Mouse (Mus musculus) CH12.LX (cell line): ENCODE measurements around the gene Tmem39b. TPM values are rescaled to one million over a fixed set of nuclear protein-coding genes. Genes with fewer than 3 reads are reported as not detected.
A peak's percentile ranks its signal among the peaks of the same experiment; 100 is the strongest.

ENCODE experiments used
- DNase-seq: peaks from one replicate; pipeline ENCODE4 v3.0.0-alpha.2; 2013; ENCODE audit errors: extremely low read depth
- H3K27ac ChIP-seq: 2 replicates; pipeline ENCODE4 v1.5.1; 2012; ENCODE audit warnings: low read depth, mild to moderate bottlenecking, control low read depth, moderate library complexity; ENCODE audit not compliant: insufficient read depth
- H3K27me3 ChIP-seq: replicated peaks from 2 replicates; pipeline ENCODE3; 2012; ENCODE audit warnings: inconsistent platforms
- H3K36me3 ChIP-seq, 2 experiments: replicated peaks in 1 of 2; 2 replicates each; pipeline versions ENCODE3 to v1.6.1; 2012; ENCODE audit warnings: inconsistent platforms in 1 of 2, low read length in 1 of 2, mild to moderate bottlenecking in 1 of 2, mixed read lengths in 1 of 2, moderate library complexity in 1 of 2; ENCODE audit not compliant: control insufficient read depth in 1 of 2, insufficient read depth in 1 of 2
- H3K4me1 ChIP-seq, 2 experiments: 2 replicates each; pipeline ENCODE4 v1.6.1; 2012; ENCODE audit warnings: inconsistent platforms in 1 of 2, moderate library complexity in 1 of 2; ENCODE audit not compliant: insufficient read depth in 2 of 2, control insufficient read depth in 1 of 2
- H3K4me2 ChIP-seq: 2 replicates; pipeline ENCODE4 v1.6.1; 2012; ENCODE audit warnings: low read depth, mild to moderate bottlenecking, control low read depth; ENCODE audit not compliant: poor library complexity, insufficient read depth, severe bottlenecking
- H3K4me3 ChIP-seq, 3 experiments: fragments of 150-350 bp in 1 of 3; sonication (generic) in 1 of 3; replicated peaks in 1 of 3; 2 replicates each; pipeline versions ENCODE3 to v1.5.1; 2011 to 2012; ENCODE audit warnings: low read depth in 2 of 3, low read length in 2 of 3, mild to moderate bottlenecking in 2 of 3, moderate library complexity in 2 of 3, control low read depth in 1 of 3, improper control_type of control experiment in 1 of 3, inconsistent platforms in 1 of 3, mixed read lengths in 1 of 3; ENCODE audit not compliant: poor library complexity in 1 of 3
- H3K79me2 ChIP-seq: replicated peaks from 2 replicates; pipeline ENCODE4 v1.6.1; 2012; ENCODE audit warnings: mild to moderate bottlenecking, moderate library complexity; ENCODE audit not compliant: control insufficient read depth, poor library complexity, insufficient read depth, severe bottlenecking; ENCODE audit errors: extremely low read depth
- H3K9ac ChIP-seq: 2 replicates; pipeline ENCODE4 v1.6.1; 2012; ENCODE audit warnings: low read depth, mild to moderate bottlenecking, control low read depth, moderate library complexity; ENCODE audit not compliant: insufficient read depth
- H3K9me3 ChIP-seq: replicated peaks from 2 replicates; pipeline ENCODE3; 2012; ENCODE audit warnings: low read length, inconsistent platforms, mixed read lengths
- BHLHE40 ChIP-seq: IDR thresholded peaks from 2 replicates; pipeline ENCODE4 v1.6.1; 2011; ENCODE audit warnings: mild to moderate bottlenecking, low read depth, low read length, improper control_type of control experiment
- CHD1 ChIP-seq: IDR thresholded peaks from 2 replicates; pipeline ENCODE4 v1.6.1; 2012; ENCODE audit warnings: low read depth, low read length, improper control_type of control experiment, inconsistent platforms
- CHD2 ChIP-seq: IDR thresholded peaks from 2 replicates; pipeline ENCODE4 v1.6.1; 2011; ENCODE audit warnings: low read length, improper control_type of control experiment
- CTCF ChIP-seq, 2 experiments: IDR thresholded peaks in 1 of 2; conservative IDR thresholded peaks in 1 of 2; 2 replicates each; pipeline ENCODE4 v1.5.1; 2011 to 2012; ENCODE audit warnings: low read depth in 2 of 2, low read length in 2 of 2, improper control_type of control experiment in 1 of 2, inconsistent platforms in 1 of 2, mild to moderate bottlenecking in 1 of 2, moderate library complexity in 1 of 2
- E2F4 ChIP-seq: IDR thresholded peaks from 2 replicates; pipeline ENCODE4 v1.6.1; 2011; ENCODE audit warnings: low read depth, low read length, improper control_type of control experiment; ENCODE audit not compliant: insufficient replicate concordance
- ELF1 ChIP-seq: IDR thresholded peaks from 2 replicates; pipeline ENCODE4 v1.6.1; 2014; ENCODE audit warnings: low read depth, mild to moderate bottlenecking, inconsistent platforms, low read length, improper control_type of control experiment
- EP300 ChIP-seq: IDR thresholded peaks from 2 replicates; pipeline ENCODE4 v1.6.1; 2011; ENCODE audit warnings: low read length, improper control_type of control experiment
- ETS1 ChIP-seq: conservative IDR thresholded peaks from 2 replicates; pipeline ENCODE4 v1.6.1; 2012; ENCODE audit warnings: low read depth, mild to moderate bottlenecking, inconsistent platforms, low read length, improper control_type of control experiment, moderate library complexity
- GABPA ChIP-seq: IDR thresholded peaks from 2 replicates; pipeline ENCODE4 v1.6.1; 2012; ENCODE audit warnings: low read depth, low read length, improper control_type of control experiment, inconsistent platforms; ENCODE audit not compliant: insufficient replicate concordance
- HCFC1 ChIP-seq: IDR thresholded peaks from 2 replicates; pipeline ENCODE4 v1.6.1; 2012; ENCODE audit warnings: low read depth, mild to moderate bottlenecking, inconsistent platforms, low read length, improper control_type of control experiment
- IRF4 ChIP-seq: IDR thresholded peaks from 2 replicates; pipeline ENCODE4 v1.6.1; 2014; ENCODE audit warnings: low read depth, mild to moderate bottlenecking, inconsistent platforms, low read length, improper control_type of control experiment
- JUN ChIP-seq: IDR thresholded peaks from 2 replicates; pipeline ENCODE4 v1.6.1; 2011; ENCODE audit warnings: low read depth, mild to moderate bottlenecking, low read length, improper control_type of control experiment, moderate library complexity; ENCODE audit not compliant: insufficient read depth
- JUND ChIP-seq: conservative IDR thresholded peaks from 2 replicates; pipeline ENCODE4 v1.6.1; 2011; ENCODE audit warnings: low read depth, low read length, improper control_type of control experiment
- KAT2A ChIP-seq: IDR thresholded peaks from 2 replicates; pipeline ENCODE4 v1.6.1; 2012; ENCODE audit warnings: low read length, improper control_type of control experiment, inconsistent platforms; ENCODE audit not compliant: insufficient replicate concordance
- MAFK ChIP-seq: IDR thresholded peaks from 2 replicates; pipeline ENCODE4 v1.6.1; 2011; ENCODE audit warnings: low read length, improper control_type of control experiment; ENCODE audit not compliant: insufficient replicate concordance
- MAX ChIP-seq: IDR thresholded peaks from 2 replicates; pipeline ENCODE4 v1.6.1; 2011; ENCODE audit warnings: low read length, improper control_type of control experiment
- MAZ ChIP-seq: IDR thresholded peaks from 2 replicates; pipeline ENCODE4 v1.6.1; 2012; ENCODE audit warnings: low read depth, mild to moderate bottlenecking, inconsistent platforms, low read length, improper control_type of control experiment, moderate library complexity
- MEF2A ChIP-seq: IDR thresholded peaks from 2 replicates; pipeline ENCODE4 v1.6.1; 2014; ENCODE audit warnings: low read depth, mild to moderate bottlenecking, inconsistent platforms, low read length, improper control_type of control experiment, borderline replicate concordance
- MXI1 ChIP-seq: IDR thresholded peaks from 2 replicates; pipeline ENCODE4 v1.6.1; 2011; ENCODE audit warnings: mild to moderate bottlenecking, low read depth, low read length, improper control_type of control experiment
- MYC ChIP-seq: IDR thresholded peaks from 2 replicates; pipeline ENCODE4 v1.6.1; 2011; ENCODE audit warnings: low read depth, mild to moderate bottlenecking, improper control_type of control experiment, low read length
- NELFE ChIP-seq: IDR thresholded peaks from 2 replicates; pipeline ENCODE4 v1.6.1; 2011; ENCODE audit warnings: low read depth, low read length, improper control_type of control experiment
- NRF1 ChIP-seq: IDR thresholded peaks from 2 replicates; pipeline ENCODE4 v1.6.1; 2014; ENCODE audit warnings: low read depth, mild to moderate bottlenecking, inconsistent platforms, low read length, improper control_type of control experiment, moderate library complexity
- PAX5 ChIP-seq: IDR thresholded peaks from 2 replicates; pipeline ENCODE4 v1.6.1; 2012; ENCODE audit warnings: low read length, inconsistent platforms, mixed read lengths
- POLR2A ChIP-seq: IDR thresholded peaks from 2 replicates; pipeline ENCODE4 v1.6.1; 2011; ENCODE audit warnings: low read depth, mild to moderate bottlenecking, improper control_type of control experiment, low read length
- POLR2AphosphoS2 ChIP-seq: IDR thresholded peaks from 2 replicates; pipeline ENCODE4 v1.6.1; 2011; ENCODE audit warnings: low read depth, low read length, improper control_type of control experiment
- RAD21 ChIP-seq: IDR thresholded peaks from 2 replicates; pipeline ENCODE4 v1.6.1; 2011; ENCODE audit warnings: low read depth, mild to moderate bottlenecking, low read length, improper control_type of control experiment, moderate library complexity
- RCOR1 ChIP-seq: conservative IDR thresholded peaks from 2 replicates; pipeline ENCODE4 v1.6.1; 2012; ENCODE audit warnings: low read depth, mild to moderate bottlenecking, inconsistent platforms, low read length, improper control_type of control experiment
- SIN3A ChIP-seq: IDR thresholded peaks from 2 replicates; pipeline ENCODE4 v1.6.1; 2012; ENCODE audit warnings: low read length, improper control_type of control experiment, inconsistent platforms
- SMC3 ChIP-seq: IDR thresholded peaks from 2 replicates; pipeline ENCODE4 v1.6.1; 2011; ENCODE audit warnings: low read depth, low read length, improper control_type of control experiment
- TBP ChIP-seq: conservative IDR thresholded peaks from 2 replicates; pipeline ENCODE4 v1.6.1; 2011; ENCODE audit warnings: low read depth, low read length, improper control_type of control experiment
- TCF12 ChIP-seq: IDR thresholded peaks from 2 replicates; pipeline ENCODE4 v1.6.1; 2014; ENCODE audit warnings: low read depth, mild to moderate bottlenecking, inconsistent platforms, low read length, improper control_type of control experiment
- UBTF ChIP-seq: IDR thresholded peaks from 2 replicates; pipeline ENCODE4 v1.6.1; 2012; ENCODE audit warnings: low read depth, mild to moderate bottlenecking, inconsistent platforms, low read length, improper control_type of control experiment, moderate library complexity
- USF1 ChIP-seq: IDR thresholded peaks from 2 replicates; pipeline ENCODE4 v1.6.1; 2014; ENCODE audit warnings: low read depth, mild to moderate bottlenecking, inconsistent platforms, low read length, improper control_type of control experiment
- USF2 ChIP-seq: conservative IDR thresholded peaks from 2 replicates; pipeline ENCODE4 v1.6.1; 2011; ENCODE audit warnings: low read depth, low read length, improper control_type of control experiment
- ZC3H11A ChIP-seq: IDR thresholded peaks from 2 replicates; pipeline ENCODE4 v1.6.1; 2012; ENCODE audit warnings: low read depth, mild to moderate bottlenecking, inconsistent platforms, low read length, improper control_type of control experiment
- ZKSCAN1 ChIP-seq: IDR thresholded peaks from 2 replicates; pipeline ENCODE4 v1.6.1; 2012; ENCODE audit warnings: low read depth, inconsistent platforms, low read length, improper control_type of control experiment, borderline replicate concordance
- ZMIZ1 ChIP-seq: IDR thresholded peaks from 2 replicates; pipeline ENCODE4 v1.6.1; 2012; ENCODE audit warnings: low read depth, mild to moderate bottlenecking, inconsistent platforms, low read length, improper control_type of control experiment
- ZNF384 ChIP-seq: IDR thresholded peaks from 2 replicates; pipeline ENCODE4 v1.6.1; 2012; ENCODE audit warnings: low read depth, low read length, improper control_type of control experiment, inconsistent platforms
- dilution Hi-C: fragments of 300-500 bp; cut with MboI; formaldehyde crosslinking; loops from 2 replicates; pipeline ENCODE4 v1.14.3; 2020; ENCODE audit warnings: low sequenced_read_pairs; ENCODE audit not compliant: extremely low pct_unique_long_range_greater_than_20kb, extremely low pct_ligation_motif_present
- in situ Hi-C: fragments of 300-500 bp; cut with MboI; formaldehyde crosslinking; loops from 3 replicates; pipeline ENCODE4 v1.14.3; 2019; ENCODE audit warnings: low sequenced_read_pairs, low pct_ligation_motif_present, low pct_unique_long_range_greater_than_20kb, mixed read lengths
- polyA plus RNA-seq: library from polyadenylated mRNA; unstranded; fragments of >175 nt; gene quantifications from 2 replicates; pipeline ENCODE4 v1.2.1, GENCODE M21; 2012; ENCODE audit warnings: low read depth; ENCODE audit not compliant: insufficient read length
- total RNA-seq, 2 experiments: library from RNA; depleted of rRNA; stranded (reverse); fragments of 300-350 nt in 1 of 2; fragments of >200 nt in 1 of 2; gene quantifications; 2 replicates each; pipeline ENCODE4 v1.2.3; 2012 to 2014

Tmem39b gene
- total and polyA plus RNA-seq, 3 experiments, result 11.3 to 37.7 (median 14.6) TPM

DNA sequence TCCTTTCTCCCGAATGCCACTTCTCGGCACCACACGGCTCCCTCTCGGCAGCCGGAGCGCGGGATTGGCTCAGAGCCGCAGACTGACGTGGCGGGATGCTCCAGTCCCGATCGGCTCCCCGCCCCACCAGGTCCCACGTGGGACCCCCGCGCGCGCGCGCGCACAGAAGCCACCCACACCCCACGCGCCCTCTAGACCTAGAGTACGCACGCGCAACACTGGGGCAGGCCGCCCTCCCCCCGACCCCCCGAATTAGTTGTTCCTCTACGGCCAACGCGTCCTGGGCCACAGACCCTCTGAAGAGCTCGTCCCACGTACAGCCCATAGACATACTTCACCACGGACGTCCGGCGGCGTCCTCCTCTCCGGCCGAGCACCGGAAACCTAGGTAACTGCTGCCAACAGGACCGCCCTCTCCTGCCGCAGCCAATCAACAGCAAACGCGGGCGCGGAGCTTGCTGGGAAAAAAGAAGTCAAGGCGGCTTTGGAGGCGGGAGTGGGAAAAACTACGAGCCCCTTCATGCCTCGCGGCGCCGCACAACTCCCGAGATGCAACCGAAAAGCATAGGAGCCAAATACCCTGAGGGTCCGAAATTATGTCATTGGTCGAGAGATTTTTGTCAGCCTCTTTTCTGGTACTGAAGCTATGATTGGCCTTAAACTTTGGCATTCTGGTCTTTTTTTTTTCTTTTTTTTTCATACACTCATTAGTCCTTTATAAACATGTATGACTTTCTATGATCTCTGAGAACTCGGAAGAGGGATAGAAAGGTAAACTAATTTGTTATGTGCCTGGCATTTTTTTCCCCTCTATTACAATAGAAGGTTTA lies 55.8 kb downstream of the Tmem39b start, which contains the start of gene Txlna:
Gene Txlna (minus strand): TSS at position 428 of the 830 bp plus-strand sequence.
- peak within 1 kb of the TSS; percentile 95 for H3K9ac ChIP-seq
- DNase-seq, result peak; percentile 98
- in situ Hi-C loops, result no loop called here
- H3K79me2 ChIP-seq, result peaks cover 28% of the 10 kb centered on the region
- dilution Hi-C loops, result no loop called here
- no peaks in the 10 kb centered on the region for H3K27me3 ChIP-seq
- H3K4me1 ChIP-seq, result peaks cover 4 to 39% of the 10 kb centered on the region in 2 experiments
- TF ChIP-seq MEF2A (0 out of 2 replicates have a peak, but pooled peaks have one; percentile 44), JUN (no peak), CHD2 (peak; percentile 19; the same call in 1 of the 2 replicates), JUND (0 out of 2 replicates have a peak, but pooled peaks have one; percentile 7), NRF1 (peak; percentile 86), SMC3 (no peak), ZMIZ1 (peak; percentile 81), RCOR1 (no peak), TBP (peak; percentile 84), MYC (no peak), E2F4 (no peak; the same call in 1 of the 2 replicates), MXI1 (peak; percentile 94), RAD21 (no peak), MAZ (0 out of 2 replicates have a peak, but pooled peaks have one; percentile 5), EP300 (no peak), ZC3H11A (no peak), MAFK (no peak), USF2 (no peak), ZKSCAN1 (no peak), USF1 (peak; percentile 68), TCF12 (peak; percentile 68), CHD1 (0 out of 2 replicates have a peak, but pooled peaks have one; percentile 77), PAX5 (no peak), BHLHE40 (peak; percentile 46; the same call in 1 of the 2 replicates), SIN3A (peak; percentile 72), GABPA (peak; percentile 49; the same call in 1 of the 2 replicates), UBTF (no peak), IRF4 (0 out of 2 replicates have a peak, but pooled peaks have one; percentile 15), NELFE (peak; percentile 96), CTCF (conservative IDR thresholded peaks at IDR 0.05 in 1 of 2, IDR thresholded peaks at IDR 0.05 in 1 of 2; ENCODE audit: low read depth in 2 of 2, low read length in 2 of 2) (no peak), ZNF384 (peak; percentile 94), KAT2A (peak; percentile 90; the same call in 1 of the 2 replicates), POLR2A (peak; percentile 98), ELF1 (peak; percentile 80; the same call in 1 of the 2 replicates), POLR2AphosphoS2 (peak; percentile 86), HCFC1 (peak; percentile 97), ETS1 (peak; percentile 34; the same call in 1 of the 2 replicates), MAX (peak; percentile 73)
- TF ChIP-seq, all 38 proteins: peak for 24
- Histone ChIP-seq H3K36me3 (peaks cover 43 to 66% of the 10 kb centered on the region in 2 experiments), H3K27ac (peak within 1 kb of the TSS; percentile 78), H3K4me2 (peak within 1 kb of the TSS; percentile 90), H3K4me3 (peak within 1 kb of the TSS; percentile 61 to 83 (median 76)), H3K9me3 (no peaks in the 10 kb centered on the region)
